Mouse (Mus musculus): ENCODE results near the gene Bloc1s5. TPM values are rescaled to one million over a fixed set of nuclear protein-coding genes. Genes with fewer than 3 reads are reported as not detected.
A peak's percentile ranks its signal among the peaks of the same experiment; 100 is the strongest.

Bloc1s5 gene
- polyA plus RNA-seq, 1 experiment from 2014 or later = 10.5 TPM

GRCm38 (mm10) chr13:38616887-38617286 is 18.0 kb downstream of the Bloc1s5 start:
- Histone ChIP-seq H3K9ac (no peak overlapping the region), H3K27ac (replicated peaks) (peak overlapping the region; percentile 42; the same call in 1 of the 2 replicates), H3K27me3 (no peaks in the 10 kb centered on the region), H3K36me3 (replicated peaks) (peaks cover 15% of the 10 kb centered on the region), H3K9me3 (replicated peaks) (no peaks in the 10 kb centered on the region), H3K4me3 (replicated peaks) (no peak overlapping the region), H3K4me2 (no peak overlapping the region), H3K4me1 (replicated peaks) (peaks cover 48% of the 10 kb centered on the region)
- ATAC-seq (ENCODE audit: insufficient read depth) = no peak
- 52% methylated on average over 4 of the region's 4 CpGs for WGBS (ENCODE audit: insufficient replicate concordance)

- H3K4me3 ChIP-seq (replicated peaks) = no peak overlapping the region
- 23% methylated on average over 5 of the region's 5 CpGs for WGBS (ENCODE audit: insufficient replicate concordance)
- H3K36me3 ChIP-seq (replicated peaks) = peaks cover 13% of the 10 kb centered on the region
- H3K9ac ChIP-seq = no peak overlapping the region
- H3K27me3 ChIP-seq = no peaks in the 10 kb centered on the region
- no peak overlapping the region; the same call in 1 of the 2 replicates for H3K4me2 ChIP-seq
- peak; percentile 65 for ATAC-seq (ENCODE audit: insufficient read depth)
- peaks cover 50% of the 10 kb centered on the region for H3K4me1 ChIP-seq (replicated peaks)
- peak overlapping the region; percentile 41 for H3K27ac ChIP-seq (replicated peaks)
- no peaks in the 10 kb centered on the region for H3K9me3 ChIP-seq (replicated peaks)
Measured at GRCm38 (mm10) chr13:38615656-38616055, 19.3 kb downstream of the Bloc1s5 start.

- H3K9ac ChIP-seq = no peak overlapping the region
- no peaks in the 10 kb centered on the region for H3K27me3 ChIP-seq
- peak overlapping the region; percentile 40 for H3K4me2 ChIP-seq
- peaks cover 13% of the 10 kb centered on the region for H3K36me3 ChIP-seq (replicated peaks)
- WGBS (ENCODE audit: insufficient replicate concordance) = 17% methylated on average over 5 of the region's 5 CpGs
- H3K27ac ChIP-seq (replicated peaks) = peak overlapping the region; percentile 31
- H3K4me3 ChIP-seq (replicated peaks) = no peak overlapping the region
- no peak for ATAC-seq (ENCODE audit: insufficient read depth)
- H3K4me1 ChIP-seq (replicated peaks) = peaks cover 52% of the 10 kb centered on the region
- no peaks in the 10 kb centered on the region for H3K9me3 ChIP-seq (replicated peaks)
Measured at GRCm38 (mm10) chr13:38614298-38614697, 20.6 kb downstream of the Bloc1s5 start.

GRCm38 (mm10) chr13:38613583-38613982 is 21.3 kb downstream of the Bloc1s5 start:
- 22% methylated on average over 8 of the region's 8 CpGs for WGBS (ENCODE audit: insufficient replicate concordance)
- peak overlapping the region; percentile 40 for H3K4me2 ChIP-seq
- no peak overlapping the region for H3K4me3 ChIP-seq (replicated peaks)
- H3K27me3 ChIP-seq = no peaks in the 10 kb centered on the region
- H3K9me3 ChIP-seq (replicated peaks) = no peaks in the 10 kb centered on the region
- peaks cover 52% of the 10 kb centered on the region for H3K4me1 ChIP-seq (replicated peaks)
- ATAC-seq (ENCODE audit: insufficient read depth) = peak; percentile 62
- no peak overlapping the region for H3K9ac ChIP-seq
- H3K27ac ChIP-seq (replicated peaks) = peak overlapping the region; percentile 31
- H3K36me3 ChIP-seq (replicated peaks) = peaks cover 13% of the 10 kb centered on the region

GRCm38 (mm10) chr13:38612608-38613007 is 22.3 kb downstream of the Bloc1s5 start:
- 80% methylated on average over 9 of the region's 9 CpGs for WGBS (ENCODE audit: insufficient replicate concordance)
- ATAC-seq (ENCODE audit: insufficient read depth) = no peak
- Histone ChIP-seq H3K27ac (replicated peaks) (no peak overlapping the region), H3K9ac (no peak overlapping the region), H3K4me2 (no peak overlapping the region), H3K9me3 (replicated peaks) (no peaks in the 10 kb centered on the region), H3K4me1 (replicated peaks) (peaks cover 52% of the 10 kb centered on the region), H3K4me3 (replicated peaks) (no peak overlapping the region), H3K36me3 (replicated peaks) (peaks cover 13% of the 10 kb centered on the region), H3K27me3 (no peaks in the 10 kb centered on the region)

- Histone ChIP-seq H3K4me1 (replicated peaks) (peaks cover 53% of the 10 kb centered on the region), H3K9ac (no peak overlapping the region), H3K27me3 (no peaks in the 10 kb centered on the region), H3K27ac (replicated peaks) (no peak overlapping the region), H3K4me3 (replicated peaks) (no peak overlapping the region), H3K36me3 (replicated peaks) (peaks cover 13% of the 10 kb centered on the region), H3K4me2 (no peak overlapping the region), H3K9me3 (replicated peaks) (no peaks in the 10 kb centered on the region)
- 86% methylated on average over 4 of the region's 4 CpGs for WGBS (ENCODE audit: insufficient replicate concordance)
- no peak for ATAC-seq (ENCODE audit: insufficient read depth)
Measured at GRCm38 (mm10) chr13:38612179-38612578, 22.7 kb downstream of the Bloc1s5 start.

GRCm38 (mm10) chr13:38610336-38610735 is 24.6 kb downstream of the Bloc1s5 start:
- no peak overlapping the region for H3K4me3 ChIP-seq (replicated peaks)
- WGBS (ENCODE audit: insufficient replicate concordance) = 78% methylated on average over 6 of the region's 6 CpGs
- no peaks in the 10 kb centered on the region for H3K27me3 ChIP-seq
- H3K9ac ChIP-seq = no peak overlapping the region
- ATAC-seq (ENCODE audit: insufficient read depth) = no peak
- H3K4me1 ChIP-seq (replicated peaks) = peaks cover 48% of the 10 kb centered on the region
- H3K36me3 ChIP-seq (replicated peaks) = peaks cover 13% of the 10 kb centered on the region
- H3K4me2 ChIP-seq = no peak overlapping the region
- H3K9me3 ChIP-seq (replicated peaks) = no peaks in the 10 kb centered on the region
- no peak overlapping the region for H3K27ac ChIP-seq (replicated peaks)

- Histone ChIP-seq H3K4me1 (replicated peaks) (peaks cover 19% of the 10 kb centered on the region), H3K36me3 (replicated peaks) (peaks cover 19% of the 10 kb centered on the region), H3K4me2 (no peak overlapping the region), H3K27ac (replicated peaks) (no peak overlapping the region; the same call in 1 of the 2 replicates), H3K27me3 (no peaks in the 10 kb centered on the region), H3K9me3 (replicated peaks) (no peaks in the 10 kb centered on the region), H3K9ac (no peak overlapping the region), H3K4me3 (replicated peaks) (no peak overlapping the region)
- 50% methylated on average over 6 of the region's 6 CpGs for WGBS (ENCODE audit: insufficient replicate concordance)
- ATAC-seq (ENCODE audit: insufficient read depth) = peak; percentile 44
Measured at GRCm38 (mm10) chr13:38607130-38607529, 27.8 kb downstream of the Bloc1s5 start.

- Histone ChIP-seq H3K9ac (no peak overlapping the region), H3K4me3 (replicated peaks) (no peak overlapping the region), H3K4me2 (no peak overlapping the region), H3K9me3 (replicated peaks) (no peaks in the 10 kb centered on the region), H3K36me3 (replicated peaks) (peaks cover 14% of the 10 kb centered on the region; the same call in 1 of the 2 replicates), H3K4me1 (replicated peaks) (peaks cover 22% of the 10 kb centered on the region), H3K27me3 (no peaks in the 10 kb centered on the region), H3K27ac (replicated peaks) (no peak overlapping the region)
- 74% methylated on average over 6 of the region's 6 CpGs for WGBS (ENCODE audit: insufficient replicate concordance)
- no peak for ATAC-seq (ENCODE audit: insufficient read depth)
Measured at GRCm38 (mm10) chr13:38605353-38605752, 29.6 kb downstream of the Bloc1s5 start.

GRCm38 (mm10) chr13:38602966-38603365 is 31.9 kb downstream of the Bloc1s5 start:
- H3K9ac ChIP-seq = no peak overlapping the region
- ATAC-seq (ENCODE audit: insufficient read depth) = no peak
- WGBS (ENCODE audit: insufficient replicate concordance) = 81% methylated on average over 13 of the region's 13 CpGs
- peaks cover 14% of the 10 kb centered on the region; the same call in 1 of the 2 replicates for H3K36me3 ChIP-seq (replicated peaks)
- H3K4me2 ChIP-seq = no peak overlapping the region
- no peak overlapping the region for H3K27ac ChIP-seq (replicated peaks)
- no peak overlapping the region for H3K4me3 ChIP-seq (replicated peaks)
- H3K27me3 ChIP-seq = no peaks in the 10 kb centered on the region
- H3K9me3 ChIP-seq (replicated peaks) = no peaks in the 10 kb centered on the region
- H3K4me1 ChIP-seq (replicated peaks) = peaks cover 23% of the 10 kb centered on the region

GRCm38 (mm10) chr13:38602243-38602832 is 32.6 kb downstream of the Bloc1s5 start:
- WGBS (ENCODE audit: insufficient replicate concordance) = 81% methylated on average over 17 of the region's 17 CpGs
- Histone ChIP-seq H3K27ac (replicated peaks) (no peak overlapping the region), H3K36me3 (replicated peaks) (peaks cover 14% of the 10 kb centered on the region; the same call in 1 of the 2 replicates), H3K27me3 (no peaks in the 10 kb centered on the region), H3K9ac (no peak overlapping the region), H3K4me1 (replicated peaks) (peaks cover 21% of the 10 kb centered on the region), H3K9me3 (replicated peaks) (no peaks in the 10 kb centered on the region), H3K4me3 (replicated peaks) (no peak overlapping the region), H3K4me2 (no peak overlapping the region)
- ATAC-seq (ENCODE audit: insufficient read depth) = no peak

- no peak for ATAC-seq (ENCODE audit: insufficient read depth)
- no peak overlapping the region for H3K27ac ChIP-seq (replicated peaks)
- H3K9ac ChIP-seq = no peak overlapping the region
- no peak overlapping the region for H3K4me2 ChIP-seq
- WGBS (ENCODE audit: insufficient replicate concordance) = 78% methylated on average over 11 of the region's 11 CpGs
- H3K36me3 ChIP-seq (replicated peaks) = peaks cover 14% of the 10 kb centered on the region; the same call in 1 of the 2 replicates
- no peaks in the 10 kb centered on the region for H3K9me3 ChIP-seq (replicated peaks)
- no peak overlapping the region for H3K4me3 ChIP-seq (replicated peaks)
- H3K27me3 ChIP-seq = no peaks in the 10 kb centered on the region
- H3K4me1 ChIP-seq (replicated peaks) = peaks cover 8% of the 10 kb centered on the region
Measured at GRCm38 (mm10) chr13:38600811-38601210, 34.1 kb downstream of the Bloc1s5 start.

Measured in liver, embryonic 15.5 days (tissue).